Mouse (Mus musculus): ENCODE measurements around the gene Olfr1287.

The Olfr1287 gene

GRCm38 (mm10) chr2:111448842-111449241 is at the start of gene Olfr1287:
Olfr1287 (plus strand) TSS chr2:111449142.
- DNase-seq (ENCODE audit: low read depth in 1 of 2, low spot score in 2 of 2): no peak

- DNase-seq (ENCODE audit: low read depth in 1 of 2, low spot score in 2 of 2): no peak
Observed at GRCm38 (mm10) chr2:111422931-111423330, 26.0 kb upstream of the Olfr1287 start, which contains the start of gene Olfr1286. Olfr1286 (minus strand) TSS chr2:111423115.

GRCm38 (mm10) chr2:111473801-111474200 is 24.9 kb downstream of the Olfr1287 start, which contains the start of gene Olfr1288:
Olfr1288 (plus strand) TSS chr2:111474101.
- no peak for DNase-seq (ENCODE audit: low read depth in 1 of 2, low spot score in 2 of 2)

GRCm38 (mm10) chr2:111480519-111480918 is 31.6 kb downstream of the Olfr1287 start, which contains the start of gene Olfr1289:
Olfr1289 (plus strand) TSS chr2:111480819.
- DNase-seq (ENCODE audit: low read depth in 1 of 2, low spot score in 2 of 2): no peak

GRCm38 (mm10) chr2:111493729-111494128 is 44.8 kb downstream of the Olfr1287 start, which contains the start of gene Olfr1290:
Olfr1290 (minus strand) TSS chr2:111493829.
- DNase-seq (ENCODE audit: low read depth in 1 of 2, low spot score in 2 of 2): no peak

GRCm38 (mm10) chr2:111496880-111497279 is 47.9 kb downstream of the Olfr1287 start, which contains the start of gene Olfr1291-ps1:
Olfr1291-ps1 (plus strand) TSS chr2:111497180.
- DNase-seq (ENCODE audit: low read depth in 1 of 2, low spot score in 2 of 2): no peak

Measured in monocyte, adult 2 months (primary cell).